Mouse (Mus musculus): ENCODE results near the gene Zfp36. TPM values are rescaled to one million over a fixed set of nuclear protein-coding genes. Genes with fewer than 3 reads are reported as not detected.
A peak's percentile ranks its signal among the peaks of the same experiment; 100 is the strongest.
"Not testable (repeated sequence)": the region's sequence is repeated elsewhere in the genome, so short reads cannot be mapped to it uniquely, and the experiment has no call there.

Gene Zfp36
- total RNA-seq (2022), result 10 to 100 TPM in 2 of 4 experiments, 1 to 10 TPM in 2; 6.5 to 25.6 (median 9.0) TPM

DNA sequence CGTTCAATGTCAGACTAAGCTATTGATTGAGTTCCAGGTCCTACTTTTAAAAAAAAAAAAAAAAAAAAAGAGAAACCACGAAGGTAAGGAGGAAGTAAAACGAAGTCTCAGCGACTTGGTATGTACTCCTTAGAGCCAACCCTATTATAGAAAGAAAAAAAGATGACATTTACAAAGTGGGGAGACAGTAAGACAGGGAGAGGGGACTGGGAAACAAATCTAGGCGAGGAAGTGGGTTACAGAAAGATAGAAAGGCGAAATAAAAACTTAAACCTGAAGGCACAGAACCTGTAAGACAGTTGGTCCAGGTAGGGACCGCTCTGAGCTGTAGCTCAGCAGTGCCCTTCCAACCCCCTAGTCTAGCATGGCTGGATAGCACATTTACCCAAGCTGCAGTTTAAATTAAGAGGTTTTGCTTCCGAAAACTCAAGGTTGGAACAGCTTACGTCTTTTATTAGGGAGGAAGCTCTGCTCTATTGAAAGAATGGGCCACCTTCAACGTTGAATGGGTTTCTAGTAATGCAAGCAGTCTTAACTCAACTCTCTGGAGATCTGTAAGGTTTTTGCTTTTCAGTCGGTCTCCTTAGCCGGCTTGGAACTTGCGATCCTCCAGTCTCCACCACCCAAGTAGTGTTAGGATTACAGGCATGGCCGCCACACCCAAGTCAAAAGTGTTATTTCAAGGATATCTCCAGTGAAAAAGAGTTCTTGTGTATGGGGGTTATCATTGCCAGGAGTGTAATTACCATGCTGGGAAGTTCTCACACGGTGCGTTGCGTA, at the start of gene Zfp36:
Gene Zfp36 (minus strand): TSS at position 17 of the 780 bp plus-strand sequence.
- no peak for DNase-seq (ENCODE audit: low spot score in 2 of 2)

DNA sequence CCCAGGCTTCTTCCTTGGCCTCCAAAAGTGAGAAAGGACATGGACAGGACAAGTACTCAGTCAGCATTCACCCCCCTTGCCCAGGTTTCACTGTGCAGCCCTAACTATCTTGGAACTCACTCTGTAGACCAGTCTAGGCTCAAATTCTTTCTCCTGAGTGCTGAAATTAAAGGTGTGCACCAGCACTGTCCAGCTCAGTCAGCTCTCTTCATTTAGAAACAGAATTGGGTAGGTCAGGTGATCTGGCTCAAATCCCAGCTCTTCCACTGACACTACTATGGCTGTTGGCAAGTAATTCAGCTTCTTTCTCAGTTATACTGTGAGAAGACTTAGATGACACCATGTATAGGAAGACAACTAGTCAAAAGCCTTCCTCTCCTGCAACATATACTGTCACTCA, 47.7 kb upstream of the Zfp36 start:
- DNase-seq (ENCODE audit: low spot score in 2 of 2), result no peak

DNA sequence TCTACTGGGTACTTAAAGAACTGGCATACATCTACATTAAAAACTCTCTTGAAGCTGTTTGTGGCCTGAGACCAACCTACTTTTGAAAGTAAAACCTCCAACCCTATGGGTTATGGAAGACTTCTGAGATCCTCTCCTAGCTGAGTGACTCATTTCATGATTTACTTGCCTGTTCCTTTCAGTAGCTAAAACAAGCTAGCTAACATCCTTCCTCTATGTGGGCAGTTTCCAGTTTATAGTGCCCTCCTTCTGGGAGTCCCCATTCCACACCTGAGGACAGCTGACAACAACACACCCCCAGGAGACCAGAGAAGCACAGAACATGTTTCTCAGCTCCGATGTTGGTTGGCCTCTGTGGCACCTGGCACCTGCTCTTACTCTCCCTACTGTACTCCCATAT, 43.0 kb upstream of the Zfp36 start:
- DNase-seq (ENCODE audit: low spot score in 2 of 2), result no peak

DNA sequence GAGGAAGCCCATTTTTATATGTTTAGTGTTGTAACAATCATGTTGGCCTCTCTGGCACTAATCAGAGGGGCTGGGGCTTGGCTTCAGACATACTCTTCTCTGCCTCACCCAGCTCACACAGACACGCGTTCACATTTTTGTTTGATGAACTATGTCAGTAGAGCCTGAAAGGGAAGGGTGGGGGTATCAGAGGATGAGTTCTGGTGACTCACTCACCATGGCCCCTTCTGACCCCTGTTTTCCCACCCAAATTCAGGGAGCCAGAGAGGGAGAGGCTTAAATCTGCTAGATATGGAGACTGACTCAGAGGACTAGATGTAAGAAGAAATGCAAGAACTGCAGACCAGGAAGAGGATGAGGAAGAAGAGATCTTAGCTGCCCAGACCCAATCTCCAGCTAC, 39.4 kb upstream of the Zfp36 start:
- no peak for DNase-seq (ENCODE audit: low spot score in 2 of 2)

DNA sequence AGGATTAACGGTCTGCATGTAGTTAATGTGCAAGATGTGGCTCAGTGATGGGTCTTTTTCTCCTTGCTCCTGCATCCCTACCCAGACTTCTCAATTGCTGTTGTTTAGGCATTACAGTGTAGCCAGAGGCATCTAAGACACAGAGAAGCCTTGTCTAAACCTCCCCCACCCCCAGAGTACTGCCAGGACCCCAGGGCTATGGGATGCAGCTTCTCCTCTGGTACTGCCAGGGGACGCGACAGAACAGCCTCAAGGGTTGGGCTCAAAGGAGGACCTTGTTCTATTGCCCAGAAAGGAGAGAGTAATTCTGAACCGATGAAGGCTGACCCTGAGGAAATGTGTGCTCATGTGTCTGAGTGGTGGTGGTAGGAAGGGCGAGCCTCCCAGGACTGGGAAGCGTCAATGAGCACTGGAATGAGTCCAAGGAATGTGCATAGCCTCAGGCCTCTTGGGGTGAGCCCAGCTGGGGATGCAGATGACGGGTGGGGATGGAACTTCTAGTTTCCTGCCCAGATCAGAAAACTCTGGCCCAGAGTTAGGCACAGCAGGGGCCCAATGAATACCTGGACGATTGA, 38.1 kb upstream of the Zfp36 start:
- DNase-seq (ENCODE audit: low spot score in 2 of 2), result peak; percentile 47 to 63

DNA sequence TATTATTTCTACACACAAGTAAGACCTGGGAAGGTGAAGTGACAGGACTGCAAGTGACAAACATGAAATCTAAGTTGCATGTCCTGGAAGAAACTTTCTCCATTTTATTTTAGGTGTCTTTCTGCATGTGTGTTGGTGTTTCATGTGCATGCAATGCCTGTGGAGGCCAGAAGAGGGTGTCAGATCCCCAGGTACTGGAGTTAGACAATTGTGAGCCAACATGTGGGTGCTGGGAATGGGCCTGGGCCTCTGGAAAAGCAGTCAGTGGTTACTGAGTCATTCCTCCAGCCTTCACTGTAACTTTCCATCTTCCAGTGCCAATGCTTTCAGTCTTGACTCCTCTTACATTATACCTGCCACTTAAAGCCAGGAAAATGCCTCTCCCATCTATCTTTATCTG, 37.3 kb upstream of the Zfp36 start:
- no peak for DNase-seq (ENCODE audit: low spot score in 2 of 2)

DNA sequence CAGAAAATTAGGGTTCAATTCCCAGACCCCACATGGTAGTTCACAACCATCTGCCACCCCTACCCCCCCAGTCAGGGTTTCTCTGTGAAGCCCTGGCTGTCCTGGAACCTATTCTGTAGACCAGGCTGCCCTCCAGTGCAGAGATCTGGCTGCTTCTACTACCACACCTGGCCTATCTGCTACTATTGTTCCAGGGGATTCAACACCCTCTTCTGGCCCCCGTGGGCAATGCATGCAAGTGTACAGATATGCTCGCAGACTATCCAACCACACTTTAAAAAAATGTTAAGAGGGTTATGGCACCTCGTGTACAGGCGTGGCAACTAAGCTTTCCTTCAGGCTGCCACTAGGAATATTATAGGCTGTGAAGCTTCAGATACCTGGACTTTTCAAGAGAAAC, 32.8 kb upstream of the Zfp36 start:
- DNase-seq (ENCODE audit: low spot score in 2 of 2), result no peak

DNA sequence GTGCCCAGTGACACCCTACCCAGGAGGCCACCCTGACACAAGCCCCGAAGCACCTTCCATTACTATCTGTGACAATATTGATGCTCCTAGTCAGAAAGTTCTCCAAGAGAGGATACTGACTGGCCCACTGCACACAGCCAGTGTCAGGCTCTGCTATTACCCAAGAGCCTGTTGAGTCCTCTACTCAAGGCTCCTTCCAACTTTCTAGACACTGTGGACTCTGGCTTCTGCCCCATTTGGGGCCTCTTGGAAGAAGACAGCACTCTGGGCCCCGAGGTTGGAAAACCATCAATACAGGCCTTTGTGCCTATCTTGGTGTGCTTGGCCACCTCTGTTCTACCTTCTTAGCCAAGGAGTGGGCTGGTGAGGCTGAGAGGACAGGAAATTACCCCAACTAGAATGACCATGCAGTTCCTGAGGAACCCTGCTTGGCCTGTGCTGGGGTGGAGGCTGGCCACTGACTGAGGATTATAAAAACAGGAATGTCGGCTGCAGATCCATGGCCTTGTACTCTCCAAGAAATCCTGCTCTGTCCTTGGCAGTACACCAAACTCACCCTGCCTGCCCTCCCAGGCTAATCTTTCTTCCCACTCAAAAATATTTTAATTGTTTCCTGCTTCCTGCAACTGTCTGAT, 30.9 kb upstream of the Zfp36 start:
- DNase-seq (ENCODE audit: low spot score in 2 of 2), result peak; percentile 63 to 69

DNA sequence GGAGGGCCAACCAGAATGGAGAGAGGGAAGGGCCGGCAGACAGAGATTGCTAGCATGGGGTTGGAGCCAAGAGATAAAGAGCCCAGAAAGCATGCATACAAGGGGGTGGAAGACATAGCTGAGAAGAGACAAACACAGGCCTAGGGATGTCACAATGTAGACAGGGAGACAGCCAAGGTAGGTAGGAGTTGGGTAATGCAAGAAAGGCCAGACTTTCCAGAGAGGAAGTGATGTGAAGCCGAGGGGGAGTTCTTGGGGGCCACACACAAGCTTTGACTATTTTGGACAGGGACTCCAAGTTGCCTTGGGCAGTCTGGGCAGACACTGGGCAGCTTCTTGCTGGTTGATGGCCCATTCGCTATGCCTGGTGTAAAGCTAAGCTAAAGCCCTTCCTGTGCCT, 21.9 kb upstream of the Zfp36 start:
- no peak for DNase-seq (ENCODE audit: low spot score in 2 of 2)

DNA sequence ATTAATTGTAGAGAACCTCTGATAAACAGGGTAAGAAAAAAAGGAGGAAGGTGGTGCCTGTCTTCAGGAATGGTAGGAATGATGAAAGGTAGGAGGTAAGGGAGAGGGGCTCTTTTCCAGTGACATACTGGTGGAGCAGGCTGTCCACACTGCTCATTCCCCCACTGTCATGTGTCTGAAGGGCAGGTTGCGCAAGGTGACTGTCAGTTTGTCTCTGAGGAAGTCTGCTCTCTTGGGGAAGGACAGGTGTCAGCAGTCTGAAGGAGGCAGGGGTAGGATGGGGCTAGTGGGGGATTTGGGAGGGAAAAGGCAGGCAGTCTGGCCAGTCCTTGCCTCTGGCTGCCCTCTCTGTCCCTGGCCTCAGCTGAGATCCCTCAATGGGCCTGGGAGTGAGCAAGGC, 21.0 kb upstream of the Zfp36 start:
- no peak for DNase-seq (ENCODE audit: low spot score in 2 of 2)

DNA sequence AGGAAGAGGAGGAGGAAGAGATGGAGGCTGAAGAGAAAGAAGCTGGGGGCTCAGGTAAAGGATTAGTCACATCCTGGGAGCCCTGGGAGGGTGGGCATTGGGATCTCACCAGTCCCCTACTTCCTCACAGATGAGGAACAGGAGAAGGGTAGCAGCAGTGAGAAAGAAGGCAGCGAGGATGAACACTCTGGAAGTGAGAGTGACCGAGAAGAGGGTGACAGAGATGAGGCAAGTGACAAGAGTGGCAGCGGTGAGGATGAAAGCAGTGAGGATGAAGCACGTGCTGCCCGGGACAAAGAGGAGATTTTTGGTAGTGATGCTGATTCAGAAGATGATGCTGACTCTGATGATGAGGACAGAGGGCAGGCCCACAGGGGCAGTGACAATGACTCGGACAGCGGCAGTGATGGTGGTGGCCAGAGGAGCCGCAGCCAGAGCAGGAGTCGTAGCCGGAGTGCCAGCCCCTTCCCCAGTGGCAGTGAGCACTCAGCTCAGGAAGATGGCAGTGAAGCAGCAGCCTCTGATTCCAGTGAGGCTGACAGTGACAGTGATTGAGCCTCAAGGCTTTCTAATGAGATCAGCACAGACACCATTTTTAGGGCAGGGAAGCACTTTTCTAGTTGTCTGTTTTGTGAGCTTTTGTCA, 18.8 kb upstream of the Zfp36 start:
- no peak for DNase-seq (ENCODE audit: low spot score in 2 of 2)

DNA sequence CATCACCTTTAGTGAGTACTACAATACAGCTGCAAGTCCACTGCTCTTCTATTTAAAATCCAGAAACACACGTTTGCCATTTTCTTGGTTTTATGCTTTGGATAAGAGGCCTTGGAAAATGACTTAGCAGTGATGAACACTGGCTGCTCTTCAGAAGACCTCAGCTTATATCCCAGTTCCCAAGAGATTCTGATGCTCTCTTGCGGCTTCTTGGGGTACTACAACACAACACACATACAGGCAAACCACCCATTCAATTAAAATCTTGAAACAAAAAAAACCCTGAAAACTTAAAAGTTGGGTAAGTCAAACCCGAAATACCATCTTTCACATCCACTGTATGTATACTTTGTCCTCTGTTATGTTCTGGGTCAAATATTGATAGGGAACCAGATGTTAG, 17.9 kb upstream of the Zfp36 start:
- no peak for DNase-seq (ENCODE audit: low spot score in 2 of 2)

DNA sequence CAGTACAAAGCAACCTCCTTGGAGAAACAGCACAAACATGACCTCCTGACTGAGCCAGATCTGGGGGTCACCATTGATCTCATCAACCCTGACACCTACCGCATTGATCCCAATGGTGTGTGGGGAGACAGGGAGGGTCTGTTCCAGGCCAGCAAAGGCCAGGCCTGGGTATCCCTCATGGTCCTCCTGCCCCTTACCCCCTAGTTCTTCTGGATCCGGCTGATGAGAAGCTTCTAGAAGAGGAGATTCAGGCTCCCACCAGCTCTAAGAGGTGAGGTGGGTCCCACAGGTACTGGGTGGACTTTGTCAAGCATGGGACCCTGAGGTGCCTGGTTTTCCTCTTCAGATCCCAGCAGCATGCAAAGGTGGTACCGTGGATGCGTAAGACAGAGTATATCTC, 15.4 kb upstream of the Zfp36 start:
- DNase-seq (ENCODE audit: low spot score in 2 of 2), result no peak

DNA sequence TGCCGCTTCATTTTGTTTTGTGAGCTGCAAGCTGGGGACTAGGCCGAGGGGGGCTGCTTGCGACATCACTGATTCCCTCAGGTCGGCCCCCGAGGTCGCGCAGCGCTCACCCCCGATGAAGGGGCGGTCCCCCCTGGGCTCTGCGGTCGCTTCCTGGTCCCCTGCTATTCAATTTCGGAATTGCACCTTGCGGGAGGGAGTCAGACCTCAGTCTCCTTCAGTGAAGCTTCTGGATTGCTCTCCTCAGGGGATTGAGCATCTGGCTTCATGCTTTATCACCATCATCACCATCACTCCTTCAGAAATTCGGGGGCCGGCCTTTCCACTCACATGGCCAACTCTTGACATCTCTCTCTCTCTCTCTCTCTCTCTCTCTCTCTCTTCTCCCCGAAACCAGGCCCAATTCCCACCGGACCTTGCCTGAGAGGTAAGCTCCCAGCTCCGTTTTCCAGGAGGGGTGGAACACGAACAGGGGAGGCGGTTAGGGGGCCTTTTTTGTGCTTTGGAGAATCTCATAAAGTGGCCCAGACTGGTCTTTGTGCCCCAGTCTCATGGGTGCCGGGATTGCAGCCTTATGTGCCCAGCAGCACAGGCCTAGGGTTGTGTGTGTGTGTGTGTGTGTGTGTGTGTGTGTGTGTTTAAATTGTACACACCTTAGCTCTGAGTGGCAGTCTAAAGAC, 13.4 kb upstream of the Zfp36 start:
- no peak for DNase-seq (ENCODE audit: low spot score in 2 of 2)

DNA sequence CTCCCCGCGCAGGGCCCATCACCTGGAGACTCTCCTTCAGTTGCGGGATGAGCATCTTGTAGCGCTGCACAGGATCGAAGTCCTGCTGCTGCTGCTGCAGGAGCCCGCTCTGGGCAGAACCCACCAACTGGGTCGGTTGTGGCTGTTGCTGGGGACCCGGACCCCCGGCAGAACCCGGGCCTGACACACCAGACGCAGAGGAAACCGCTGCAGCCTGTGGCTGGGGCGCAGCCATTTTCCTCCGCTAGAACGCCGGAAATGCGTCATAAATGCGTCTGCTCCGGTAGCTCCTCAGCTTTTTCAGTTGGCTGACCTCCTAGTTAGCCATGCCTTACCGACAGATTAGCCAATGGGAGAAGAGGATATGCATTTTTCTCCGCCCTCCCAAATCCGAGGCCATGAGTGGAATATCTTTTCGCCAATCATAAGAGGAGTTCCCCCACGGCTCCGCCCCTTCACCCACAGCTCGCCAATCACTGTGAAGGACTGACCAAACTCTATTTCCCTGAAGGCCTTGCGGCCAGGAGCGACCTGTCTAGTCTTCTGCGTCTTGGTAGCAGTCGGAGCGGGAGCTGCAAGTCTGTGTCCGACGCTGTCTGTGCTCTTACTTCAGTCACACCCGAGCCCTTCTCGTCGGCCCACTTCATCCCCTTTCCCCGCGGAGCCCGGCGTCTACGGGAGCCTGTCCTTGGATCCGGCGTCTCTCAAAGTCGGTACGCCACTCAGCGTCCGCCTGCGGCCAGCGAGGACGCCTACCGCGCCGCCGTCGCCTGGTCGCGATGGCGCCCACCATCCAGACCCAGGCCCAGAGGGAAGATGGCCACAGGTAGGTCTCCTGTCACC, 12.6 kb upstream of the Zfp36 start, which contains the start of the genes Med29 and Paf1:
Gene Med29 (minus strand): TSS at position 280 of the 843 bp plus-strand sequence.
Gene Paf1 (plus strand): TSS at position 523 of the 843 bp plus-strand sequence.
- peak; percentile 96 to 97 for DNase-seq (ENCODE audit: low spot score in 2 of 2)

DNA sequence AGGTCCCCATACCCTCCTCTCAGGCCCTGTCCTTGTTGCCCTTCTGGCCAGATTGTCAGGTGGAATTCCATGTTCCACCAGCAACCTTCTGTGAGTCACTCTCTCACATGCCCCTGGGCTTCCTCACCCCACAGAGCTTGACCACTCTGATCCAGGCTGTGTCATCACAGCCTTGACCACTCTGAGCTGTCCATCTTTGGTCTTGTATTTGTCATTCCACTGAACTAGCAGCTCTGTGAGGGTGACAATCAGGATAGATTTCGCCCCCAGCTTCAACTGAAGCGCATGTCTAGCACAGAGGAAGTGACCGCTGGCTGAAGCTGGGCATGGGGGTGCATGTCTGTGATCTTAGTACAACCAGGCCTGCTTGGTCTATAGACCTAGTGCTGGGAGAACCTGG, 10.3 kb upstream of the Zfp36 start:
- DNase-seq (ENCODE audit: low spot score in 2 of 2), result no peak

DNA sequence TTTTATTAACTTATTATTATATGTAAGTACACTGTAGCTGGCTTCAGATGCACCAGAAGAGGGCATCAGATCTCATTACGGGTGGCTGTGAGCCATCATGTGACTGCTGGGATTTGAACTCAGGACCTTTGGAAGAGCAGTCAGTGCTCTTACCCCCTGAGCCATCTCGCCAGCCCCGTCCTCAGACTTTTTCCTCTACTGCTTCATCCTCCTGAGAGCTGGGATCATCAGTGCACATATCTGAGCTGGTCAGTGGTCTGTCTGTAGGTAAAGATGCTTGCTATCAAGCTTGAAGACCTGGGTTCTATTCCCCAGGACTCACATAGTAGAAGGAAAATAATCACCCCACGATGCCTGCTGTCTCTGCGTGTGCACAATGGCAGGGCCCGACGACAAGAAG, 7.3 kb upstream of the Zfp36 start:
- DNase-seq (ENCODE audit: low spot score in 2 of 2), result not testable (repeated sequence)

DNA sequence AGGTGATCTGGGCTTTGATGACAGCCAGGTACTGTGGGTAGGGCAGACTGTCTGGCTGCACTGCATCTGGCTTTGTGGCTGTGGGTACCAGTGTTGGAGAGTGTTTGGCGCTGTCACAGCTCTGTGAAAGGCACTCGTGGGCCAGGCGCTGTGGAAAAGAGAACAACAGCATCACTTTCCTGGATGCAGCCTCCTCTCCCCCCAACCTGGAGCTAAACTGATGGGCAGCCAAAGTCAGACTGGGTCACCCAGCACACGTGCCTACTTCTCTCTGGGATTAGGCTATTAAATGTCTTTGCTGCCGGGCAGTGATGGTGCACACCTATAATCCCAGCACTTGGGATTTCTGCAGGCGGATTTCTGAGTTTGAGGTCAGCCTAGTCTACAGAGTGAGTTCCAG, 6.8 kb upstream of the Zfp36 start:
- not testable (repeated sequence) for DNase-seq (ENCODE audit: low spot score in 2 of 2)

DNA sequence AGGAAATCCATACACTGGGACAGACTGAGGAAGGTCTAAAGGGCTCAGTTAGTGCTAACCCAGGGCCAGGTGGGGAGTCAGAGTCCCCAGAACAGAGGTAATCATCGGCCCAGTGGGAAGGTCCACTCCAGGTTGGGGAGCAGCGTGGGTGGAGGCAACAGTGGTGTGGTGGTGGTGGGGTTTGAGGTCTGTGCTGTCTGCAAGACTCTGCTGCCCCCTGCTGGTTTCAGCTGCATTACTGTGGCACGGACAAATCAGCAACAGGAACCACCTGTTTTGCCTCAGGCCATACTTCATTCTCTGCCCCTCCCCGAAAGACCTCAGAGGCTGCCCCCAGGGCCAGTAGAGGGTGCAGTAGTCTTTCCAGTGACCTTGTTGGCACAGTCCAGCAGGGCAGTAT, 6.4 kb upstream of the Zfp36 start:
- peak; percentile 76 to 81 for DNase-seq (ENCODE audit: low spot score in 2 of 2)

DNA sequence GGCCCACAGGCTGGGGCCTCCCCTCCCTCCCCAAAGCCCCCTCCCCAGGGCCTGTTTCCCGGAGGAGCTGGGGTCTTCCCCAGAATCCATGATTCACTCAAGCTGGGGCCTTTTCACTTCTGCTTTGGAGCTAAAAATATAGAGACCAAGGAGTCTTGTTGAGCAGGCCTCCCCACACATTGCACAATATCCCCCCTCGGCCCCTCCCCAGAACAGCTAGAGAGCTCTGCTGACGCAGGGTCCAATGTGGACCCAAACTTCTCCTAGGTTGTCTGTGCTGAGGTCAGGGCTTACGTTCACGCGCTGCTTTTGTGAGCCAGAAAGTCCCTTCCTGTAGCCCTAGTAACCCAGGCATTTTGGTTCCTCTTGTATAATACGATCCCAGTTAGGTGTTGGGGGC, 6.0 kb upstream of the Zfp36 start:
- DNase-seq (ENCODE audit: low spot score in 2 of 2), result no peak

DNA sequence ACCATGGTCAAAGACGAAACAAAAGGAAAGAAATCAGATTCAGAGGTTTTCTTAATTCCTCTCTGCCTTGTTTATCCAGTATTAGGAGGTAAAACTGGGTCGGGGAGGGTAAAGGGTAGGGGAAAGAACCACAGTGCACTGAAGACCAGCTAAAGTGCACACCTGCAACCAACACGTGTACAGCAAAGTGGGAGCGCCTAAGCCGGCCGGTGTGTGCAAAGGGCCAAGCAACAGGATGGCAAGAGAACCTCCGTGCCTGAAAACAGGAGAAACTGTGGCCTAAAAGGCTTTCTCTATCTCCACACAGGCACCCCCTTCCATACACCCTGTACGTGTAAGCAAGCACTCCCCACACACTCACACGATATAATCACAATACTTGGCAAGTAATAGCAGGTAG, 5.1 kb upstream of the Zfp36 start:
- no peak for DNase-seq (ENCODE audit: low spot score in 2 of 2)
